Mouse (Mus musculus): ENCODE measurements at regions not wholly inside any gene's neighbourhood (a gene's known extent, or its start where the extent isn't known, plus 50 kb on each side); places are given as distances from the start of the nearest gene placed in this dataset.

GRCm38 (mm10) chr2:166433655-166434333, 278.3 kb upstream of the Sulf2 start:
- DNase-seq: peak; percentile 76 to 82

GRCm38 (mm10) chr2:166432948-166433654, 277.6 kb upstream of the Sulf2 start:
- peak; percentile 53 to 60 for DNase-seq

- DNase-seq: peak in 1 of 2 experiments; percentile 22
These were observed 277.1 kb upstream of the Sulf2 start for GRCm38 (mm10) chr2:166432531-166432930.

GRCm38 (mm10) chr2:166429918-166430317, 274.5 kb upstream of the Sulf2 start:
- no peak for DNase-seq

GRCm38 (mm10) chr2:166429494-166429893, 274.0 kb upstream of the Sulf2 start:
- no peak for DNase-seq

GRCm38 (mm10) chr2:166427390-166427789, 271.9 kb upstream of the Sulf2 start:
- DNase-seq: no peak

GRCm38 (mm10) chr2:166426960-166427359, 271.5 kb upstream of the Sulf2 start:
- DNase-seq: no peak

- DNase-seq: no peak
These were observed 271.0 kb upstream of the Sulf2 start for GRCm38 (mm10) chr2:166426457-166426856.

GRCm38 (mm10) chr2:166425141-166425540, 269.7 kb upstream of the Sulf2 start:
- no peak for DNase-seq

- DNase-seq: no peak
These were observed 267.7 kb upstream of the Sulf2 start for GRCm38 (mm10) chr2:166423132-166423660.

GRCm38 (mm10) chr2:166420275-166420674, 264.8 kb upstream of the Sulf2 start:
- no peak for DNase-seq

GRCm38 (mm10) chr2:166419271-166419670, 263.8 kb upstream of the Sulf2 start:
- no peak for DNase-seq

- no peak for DNase-seq
These were observed 262.8 kb upstream of the Sulf2 start for GRCm38 (mm10) chr2:166418279-166418678.

- no peak for DNase-seq
These were observed 262.2 kb upstream of the Sulf2 start for GRCm38 (mm10) chr2:166417628-166418027.

- DNase-seq: peak in 1 of 2 experiments; percentile 20
These were observed 260.1 kb upstream of the Sulf2 start for GRCm38 (mm10) chr2:166415481-166415965.

- DNase-seq: no peak
These were observed 259.4 kb upstream of the Sulf2 start for GRCm38 (mm10) chr2:166414856-166415255.

GRCm38 (mm10) chr2:166412031-166412858, 256.8 kb upstream of the Sulf2 start:
- DNase-seq: no peak

GRCm38 (mm10) chr2:166409391-166409790, 253.9 kb upstream of the Sulf2 start:
- no peak for DNase-seq

GRCm38 (mm10) chr2:166408806-166409205, 253.3 kb upstream of the Sulf2 start:
- no peak for DNase-seq

- no peak for DNase-seq
These were observed 252.5 kb upstream of the Sulf2 start for GRCm38 (mm10) chr2:166408009-166408408.

- no peak for DNase-seq
These were observed 251.4 kb upstream of the Sulf2 start for GRCm38 (mm10) chr2:166406826-166407225.

GRCm38 (mm10) chr2:166403319-166403718, 247.9 kb upstream of the Sulf2 start:
- peak; percentile 67 to 77 for DNase-seq

- no peak for DNase-seq
These were observed 246.4 kb upstream of the Sulf2 start for GRCm38 (mm10) chr2:166401860-166402259.

Data from cerebellum, postnatal 14 days (tissue).